Mouse (Mus musculus): ENCODE measurements around the gene Zscan26. TPM values are rescaled to one million over a fixed set of nuclear protein-coding genes. Genes with fewer than 3 reads are reported as not detected.
A peak's percentile ranks its signal among the peaks of the same experiment; 100 is the strongest.
"Not testable (repeated sequence)": the region's sequence is repeated elsewhere in the genome, so short reads cannot be mapped to it uniquely, and the experiment has no call there.

Gene Zscan26
- polyA plus RNA-seq, 1 experiment from 2014 or later = 37.8 TPM

DNA sequence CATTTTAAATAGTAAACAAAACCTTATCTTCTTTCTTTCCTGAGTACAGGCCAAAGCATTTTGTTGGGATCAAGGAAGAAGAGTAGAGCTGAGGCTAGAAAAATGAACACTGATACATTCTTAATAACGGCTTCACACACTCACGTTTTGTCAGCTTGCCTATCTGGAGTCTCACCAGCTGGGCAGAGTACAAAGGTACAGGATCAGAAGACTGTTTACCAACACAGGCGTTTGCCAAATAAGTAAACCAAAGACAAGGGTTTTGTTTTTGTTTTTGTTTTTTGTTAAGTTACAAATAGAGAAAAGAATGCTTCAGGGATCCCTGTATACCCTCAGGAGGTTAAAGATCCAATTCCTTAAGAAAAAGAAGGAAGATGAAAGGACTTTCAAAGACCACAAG, 52.4 kb downstream of the Zscan26 start:
- Histone ChIP-seq H3K4me1 (peaks cover 11% of the 10 kb centered on the region), H3K4me3 (peak overlapping the region; percentile 80), H3K27me3 (no peaks in the 10 kb centered on the region), H3K4me2 (replicated peaks) (peak overlapping the region; percentile 72), H3K9ac (peak overlapping the region; percentile 92), H3K36me3 (peaks cover 30% of the 10 kb centered on the region), H3K27ac (no peak overlapping the region), H3K9me3 (no peaks in the 10 kb centered on the region)
- 88% methylated on average over 3 of the region's 3 CpGs for WGBS
- ATAC-seq (ENCODE audit: low FRiP score, low read depth) = no peak

GRCm38 (mm10) chr13:21397486-21397885, 56.0 kb downstream of the Zscan26 start:
- peaks cover 64% of the 10 kb centered on the region for H3K36me3 ChIP-seq
- H3K27me3 ChIP-seq = no peaks in the 10 kb centered on the region
- no peaks in the 10 kb centered on the region for H3K9me3 ChIP-seq

GRCm38 (mm10) chr13:21396048-21396447, 57.5 kb downstream of the Zscan26 start:
- H3K9me3 ChIP-seq; H3K4me1 ChIP-seq; H3K27ac ChIP-seq; ATAC-seq (ENCODE audit: low FRiP score, low read depth); H3K4me3 ChIP-seq; H3K9ac ChIP-seq; H3K27me3 ChIP-seq; H3K4me2 ChIP-seq (replicated peaks): not testable (repeated sequence)
- peaks cover 78% of the 10 kb centered on the region for H3K36me3 ChIP-seq
- WGBS = 95% methylated on average over 13 of the region's 18 CpGs

More at GRCm38 (mm10) chr13:21397486-21397885, 56.0 kb downstream of the Zscan26 start:
- Histone ChIP-seq H3K4me1 (peaks cover 11% of the 10 kb centered on the region), H3K9ac (no peak overlapping the region), H3K27ac (no peak overlapping the region), H3K4me3 (no peak overlapping the region), H3K4me2 (replicated peaks) (no peak overlapping the region)
- no peak for ATAC-seq (ENCODE audit: low FRiP score, low read depth)
- 96% methylated on average over 2 of the region's 2 CpGs for WGBS

DNA sequence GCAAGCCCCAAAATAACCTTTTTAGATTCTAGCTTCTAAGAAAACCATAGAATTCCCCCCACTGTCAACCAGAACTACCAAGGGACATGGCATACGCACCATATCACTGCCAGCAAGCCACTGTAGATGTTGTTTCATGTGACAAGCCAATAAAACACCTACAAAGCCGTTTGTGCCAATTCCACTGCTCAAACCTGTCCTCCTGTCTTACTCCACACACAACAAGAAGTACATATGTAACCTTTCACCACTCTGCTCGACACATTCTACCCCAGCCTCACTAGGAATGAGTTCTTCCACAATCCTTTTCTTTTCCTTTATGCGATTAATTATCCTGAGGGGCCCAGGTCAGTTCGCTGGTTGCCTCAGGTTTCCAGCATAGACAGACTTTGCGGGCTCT, 57.9 kb downstream of the Zscan26 start:
- H3K9ac ChIP-seq = no peak overlapping the region
- no peak overlapping the region for H3K4me2 ChIP-seq (replicated peaks)
- 0 out of 2 replicates have a peak, but pooled peaks cover 5% of the 10 kb centered on the region for H3K9me3 ChIP-seq
- H3K27me3 ChIP-seq = no peaks in the 10 kb centered on the region
- no peaks in the 10 kb centered on the region for H3K4me1 ChIP-seq
- no peak for ATAC-seq (ENCODE audit: low FRiP score, low read depth)
- no peak overlapping the region for H3K27ac ChIP-seq
- H3K36me3 ChIP-seq = peaks cover 83% of the 10 kb centered on the region
- WGBS = 84% methylated on average over 6 of the region's 6 CpGs
- no peak overlapping the region for H3K4me3 ChIP-seq

DNA sequence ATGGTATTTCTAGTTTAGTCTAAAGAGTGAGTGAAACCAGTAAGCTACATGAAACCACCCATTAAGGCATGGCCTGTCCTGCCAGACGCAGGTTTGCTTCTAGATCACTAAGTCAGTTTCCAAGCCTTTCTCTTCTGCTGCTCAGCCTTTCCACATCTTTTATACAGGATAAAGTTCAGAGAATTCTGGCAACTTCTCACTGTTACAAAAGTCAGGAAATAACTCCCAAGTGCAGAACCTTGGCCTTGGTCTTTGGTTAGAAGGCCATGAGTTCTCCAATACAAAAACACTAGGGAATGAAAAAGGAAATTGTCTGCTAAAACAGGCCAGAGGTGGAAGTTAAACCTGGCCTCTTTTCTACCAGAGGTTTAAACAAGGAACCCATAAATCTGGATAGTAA, 58.3 kb downstream of the Zscan26 start:
- Histone ChIP-seq H3K36me3 (peaks cover 87% of the 10 kb centered on the region), H3K27ac (no peak overlapping the region), H3K27me3 (no peaks in the 10 kb centered on the region), H3K9ac (no peak overlapping the region), H3K4me1 (no peaks in the 10 kb centered on the region), H3K4me2 (replicated peaks) (no peak overlapping the region), H3K4me3 (no peak overlapping the region), H3K9me3 (0 out of 2 replicates have a peak, but pooled peaks cover 5% of the 10 kb centered on the region)
- WGBS = 93% methylated on average over 1 of the region's 1 CpGs
- ATAC-seq (ENCODE audit: low FRiP score, low read depth) = no peak

MicroRNAs encoded within 50 kb of the gene (microRNA counts, 519-probe panel; counts per million panel counts)
- 3,492 counts per million, percentile 63 among the panel's probes with 10 or more counts for microRNA mmu-miR-1896

Small RNAs within 50 kb of the gene (microRNA-seq; reads per million reads assigned to microRNA genes)
- gene Mir1896 = not detected
- gene Mir6942 = not detected

Other genes starting within 250 kb of the Zscan26 start
- not detected in 2 replicates for gene Gpx5, start 161.0 kb downstream of the Zscan26 start, polyA plus RNA-seq (2015; fragmentation: Nextera tagmentation; extraction: Ambion mirVana)
- 0.28 and 0.52 TPM in 2 replicates for gene Gpx6, start 141.6 kb downstream of the Zscan26 start, polyA plus RNA-seq (2015; fragmentation: Nextera tagmentation; extraction: Ambion mirVana)
- not detected in 2 replicates for gene Olfr1367, start 106.8 kb downstream of the Zscan26 start, polyA plus RNA-seq (2015; fragmentation: Nextera tagmentation; extraction: Ambion mirVana)
- gene Zscan12, start 90.9 kb downstream of the Zscan26 start, polyA plus RNA-seq (2015; fragmentation: Nextera tagmentation; extraction: Ambion mirVana) = 14.6 and 15.3 TPM in 2 replicates
- gene Zkscan3, start 51.0 kb downstream of the Zscan26 start, polyA plus RNA-seq (2015; fragmentation: Nextera tagmentation; extraction: Ambion mirVana) = 101 and 105 TPM in 2 replicates
- gene Pgbd1, start 12.7 kb downstream of the Zscan26 start, polyA plus RNA-seq (2015; fragmentation: Nextera tagmentation; extraction: Ambion mirVana) = 3.5 and 3.7 TPM in 2 replicates
- 2.9 and 3.1 TPM in 2 replicates for gene Nkapl, start 14.8 kb upstream of the Zscan26 start, polyA plus RNA-seq (2015; fragmentation: Nextera tagmentation; extraction: Ambion mirVana)
- 4.0 and 4.9 TPM in 2 replicates for gene Zkscan4, start 25.2 kb upstream of the Zscan26 start, polyA plus RNA-seq (2015; fragmentation: Nextera tagmentation; extraction: Ambion mirVana)
- gene Gm10065, start 25.7 kb upstream of the Zscan26 start, polyA plus RNA-seq (2015; fragmentation: Nextera tagmentation; extraction: Ambion mirVana) = not detected in 2 replicates
- gene AK157302, start 41.5 kb upstream of the Zscan26 start, polyA plus RNA-seq (2015; fragmentation: Nextera tagmentation; extraction: Ambion mirVana) = 0.14 and 0.49 TPM in 2 replicates
- gene Gm11273, start 47.7 kb upstream of the Zscan26 start, polyA plus RNA-seq (2015; fragmentation: Nextera tagmentation; extraction: Ambion mirVana) = 6.4 and 6.9 TPM in 2 replicates
- 7.0 and 8.2 TPM in 2 replicates for gene Zkscan8, start 77.4 kb upstream of the Zscan26 start, polyA plus RNA-seq (2015; fragmentation: Nextera tagmentation; extraction: Ambion mirVana)
- gene Olfr1366, start 89.1 kb upstream of the Zscan26 start, polyA plus RNA-seq (2015; fragmentation: Nextera tagmentation; extraction: Ambion mirVana) = 0.10 and 0.15 TPM in 2 replicates
- gene Olfr1535, start 106.2 kb upstream of the Zscan26 start, polyA plus RNA-seq (2015; fragmentation: Nextera tagmentation; extraction: Ambion mirVana) = 0.05 TPM in 1 of 2 replicates, not detected in the other
- not detected in 2 replicates for gene Olfr1364, start 128.0 kb upstream of the Zscan26 start, polyA plus RNA-seq (2015; fragmentation: Nextera tagmentation; extraction: Ambion mirVana)
- gene Olfr1362, start 160.3 kb upstream of the Zscan26 start, polyA plus RNA-seq (2015; fragmentation: Nextera tagmentation; extraction: Ambion mirVana) = not detected in 2 replicates
- not detected in 2 replicates for gene Olfr11, start 188.8 kb upstream of the Zscan26 start, polyA plus RNA-seq (2015; fragmentation: Nextera tagmentation; extraction: Ambion mirVana)
- gene Olfr1361, start 209.7 kb upstream of the Zscan26 start, polyA plus RNA-seq (2015; fragmentation: Nextera tagmentation; extraction: Ambion mirVana) = not detected in 2 replicates
- not detected in 2 replicates for gene Olfr1360, start 223.7 kb upstream of the Zscan26 start, polyA plus RNA-seq (2015; fragmentation: Nextera tagmentation; extraction: Ambion mirVana)
- not detected in 2 replicates for gene Olfr1359, start 244.4 kb upstream of the Zscan26 start, polyA plus RNA-seq (2015; fragmentation: Nextera tagmentation; extraction: Ambion mirVana)